Mouse (Mus musculus): ENCODE measurements at regions not wholly inside any gene's neighbourhood (a gene's known extent, or its start where the extent isn't known, plus 50 kb on each side); places are given as distances from the start of the nearest gene placed in this dataset.

DNA sequence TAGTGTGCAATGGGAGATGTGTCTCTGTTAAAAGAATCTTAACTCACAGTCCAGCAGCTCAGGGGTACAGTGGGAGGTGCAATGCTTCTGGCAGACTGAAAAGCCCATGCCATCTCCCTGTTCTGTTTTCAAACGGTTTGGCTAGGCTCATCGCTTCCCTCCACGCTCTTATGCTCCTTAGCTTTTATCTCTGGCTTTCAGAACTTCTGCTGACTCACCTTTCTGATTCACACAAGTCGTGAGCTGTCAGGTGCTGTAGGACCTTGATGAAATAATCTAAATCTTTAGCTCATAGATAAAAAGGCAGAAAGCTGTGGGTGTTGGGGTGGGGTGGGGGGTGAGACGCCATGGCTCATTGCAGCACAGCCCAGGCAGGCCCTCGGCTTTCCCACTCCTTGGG lies 93.1 kb upstream of the Atp6ap2 start:
- TF ChIP-seq TAL1 (IDR thresholded peaks at IDR 0.05; ENCODE audit: low read length) (no peak), GATA1 (IDR thresholded peaks at IDR 0.05; ENCODE audit: low read length) (no peak)

Measured in erythroblast, embryonic 14.5 days (primary cell).